Mouse (Mus musculus) kidney, adult 2 months (tissue): ENCODE measurements around the gene Lasp1.

Experiments
- CTCF ChIP-seq: fragments of 200-500 bp; conservative IDR thresholded peaks from 2 replicates; pipeline ENCODE4 v1.5.1; 2011; ENCODE audit warnings: low read depth, mild to moderate bottlenecking, control low read depth, low read length, moderate library complexity, mixed read lengths; ENCODE audit not compliant: insufficient read depth, insufficient read length
- POLR2A ChIP-seq: fragments of 200-500 bp; IDR thresholded peaks from one replicate; pipeline ENCODE4 v1.6.1; 2011; ENCODE audit warnings: low read depth, low read length, control low read depth

DNA sequence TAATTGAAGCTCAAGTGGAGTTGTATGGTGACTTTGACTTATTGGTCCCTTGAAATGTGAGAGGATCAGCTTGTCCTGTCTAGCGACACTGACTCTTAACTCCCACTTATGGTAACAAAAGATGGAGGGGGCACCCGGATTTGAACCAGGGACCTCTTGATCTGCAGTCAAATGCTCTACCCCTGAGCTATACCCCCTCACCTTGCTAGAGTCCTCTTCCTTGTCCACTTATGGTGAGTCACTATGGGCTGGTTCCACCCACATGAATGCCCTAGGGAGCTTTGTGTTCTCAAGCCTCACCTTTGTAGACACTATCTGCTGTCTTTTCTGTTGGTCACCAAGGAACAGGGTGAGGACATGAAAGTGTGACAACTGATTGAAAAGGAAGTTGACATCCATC is 29.1 kb upstream of the Lasp1 start:
- TF ChIP-seq POLR2A (no peak), CTCF (no peak)
